Mouse (Mus musculus) left cerebral cortex, adult 6 months (tissue): ENCODE results near the gene Gfm1. TPM values are rescaled to one million over a fixed set of nuclear protein-coding genes. Genes with fewer than 3 reads are reported as not detected.

Experiments used
- long read RNA-seq, 2 experiments: library from polyadenylated mRNA; unstranded; transcript quantifications; one replicate each; pipeline ENCODE4 v2.0.0; 2019 to 2020
- polyA plus RNA-seq: library from polyadenylated mRNA; unstranded; fragments of <200 nt; fragmentation: Nextera tagmentation; gene quantifications from 2 replicates; pipeline ENCODE4 v1.2.3, GENCODE M21; 2021

The Gfm1 gene
- polyA plus RNA-seq, result 32.8 and 36.4 TPM in 2 replicates
- long read RNA-seq, experiment 1, full-length matches to known transcripts, result 217 of 257 reads
- long read RNA-seq, experiment 1, partial matches to known transcripts, result 21 of 257 reads
- long read RNA-seq, experiment 1, other reads (novel, unspliced or antisense), result 19 of 257 reads
- long read RNA-seq, experiment 2, full-length matches to known transcripts, result 34 of 49 reads
- long read RNA-seq, experiment 2, partial matches to known transcripts, result 11 of 49 reads
- long read RNA-seq, experiment 2, other reads (novel, unspliced or antisense), result 4 of 49 reads

DNA sequence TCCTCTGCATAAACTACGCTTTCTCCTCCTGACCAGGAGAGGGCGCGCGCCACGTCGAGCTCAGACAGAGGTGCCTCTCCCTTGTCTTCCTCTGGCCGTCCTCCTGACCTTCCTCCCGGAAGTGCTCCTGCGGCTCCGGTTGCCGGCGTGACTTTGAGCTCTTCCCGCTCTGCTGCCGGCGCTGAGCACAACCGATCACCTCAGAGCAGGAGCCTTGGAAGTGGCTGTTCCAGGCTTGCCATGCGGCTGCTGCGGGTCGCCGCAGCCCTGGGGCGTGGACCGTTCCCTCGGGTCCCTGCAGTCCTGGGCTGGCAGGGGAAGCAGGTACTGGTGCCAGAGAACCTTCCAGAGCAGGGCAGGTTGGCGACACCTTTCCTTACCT lies at the start of gene Gfm1:
Gene Gfm1, plus strand, starts transcription at position 98 of the 382 bp plus-strand sequence.

GRCm38 (mm10) chr3:67463450-67464372 lies 33.8 kb downstream of the Gfm1 start, which contains the start of gene Lxn:
TSS of gene Lxn (minus strand) at chr3:67463926.

DNA sequence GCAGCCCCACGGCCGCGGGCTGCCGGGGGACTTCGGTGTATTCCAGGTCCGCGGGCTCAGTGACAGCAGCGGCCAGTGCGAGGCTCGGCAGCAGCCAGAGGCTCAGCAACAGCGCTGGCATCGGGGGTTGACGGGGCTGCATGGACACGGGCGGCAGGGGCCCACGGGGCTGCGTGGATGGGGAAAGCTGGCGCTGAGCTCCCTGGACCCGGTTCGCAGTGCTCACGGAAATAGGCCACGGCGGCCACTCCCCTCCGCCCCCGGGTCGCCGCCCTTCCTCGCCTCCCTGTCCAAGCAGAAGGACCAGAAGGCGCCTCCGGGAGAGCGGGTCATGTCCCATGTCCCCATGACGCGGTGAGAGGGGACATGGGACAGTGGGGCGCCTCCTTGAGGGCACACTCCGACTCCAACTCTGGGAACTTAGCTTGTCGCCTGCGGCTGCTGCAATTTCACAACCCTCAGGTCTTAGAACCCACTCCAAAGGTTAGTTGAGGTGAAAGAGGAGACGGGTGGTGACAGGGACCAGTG lies 85.4 kb downstream of the Gfm1 start, which contains the start of gene Rarres1:
Gene Rarres1, minus strand, starts transcription at position 250 of the 528 bp plus-strand sequence.

Other genes starting within 250 kb of the Gfm1 start
- 1.9 and 3.6 TPM in 2 replicates for gene Mlf1, start 56.0 kb upstream of the Gfm1 start, polyA plus RNA-seq
- gene Gm17402, start 54.9 kb upstream of the Gfm1 start, polyA plus RNA-seq, result not detected in 2 replicates
- gene Lxn, start 33.8 kb downstream of the Gfm1 start, polyA plus RNA-seq, result 90.3 and 118 TPM in 2 replicates
- gene Rarres1, start 85.4 kb downstream of the Gfm1 start, polyA plus RNA-seq, result 1.7 and 2.7 TPM in 2 replicates
- 31.9 and 38.1 TPM in 2 replicates for gene Mfsd1, start 152.6 kb downstream of the Gfm1 start, polyA plus RNA-seq